Mouse (Mus musculus): ENCODE data around the gene Sox11.

DNA sequence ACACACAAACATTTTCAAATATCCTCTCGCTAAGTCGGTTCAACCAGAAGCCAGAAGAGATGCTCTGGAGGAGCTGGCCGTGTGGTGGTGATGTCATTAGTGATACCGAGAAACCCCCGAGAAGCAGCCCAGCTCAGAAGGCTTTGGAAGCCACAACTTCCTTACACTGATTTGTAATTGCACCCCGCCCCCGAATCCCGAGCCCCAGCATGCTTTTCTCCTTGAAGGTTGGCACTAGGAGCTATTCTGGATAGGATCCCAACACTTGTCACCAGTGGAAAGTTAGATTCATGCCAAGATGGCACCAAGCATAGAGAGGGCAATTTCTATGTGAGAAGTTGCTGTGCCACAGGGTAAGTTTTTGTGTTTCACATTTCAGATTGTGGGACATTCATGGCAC is 29.4 kb downstream of the Sox11 start:
- TF ChIP-seq CTCF (IDR thresholded peaks at IDR 0.05; ENCODE audit: borderline replicate concordance, extremely low read depth, insufficient read depth, insufficient read length) = no peak
- no peak for TF ChIP-seq POLR2A (IDR thresholded peaks at IDR 0.05; ENCODE audit: borderline replicate concordance, extremely low read depth, insufficient read depth, insufficient read length, poor library complexity, severe bottlenecking)

All from brain, embryonic 14.5 days (tissue).